Mouse (Mus musculus) forebrain, embryonic 11.5 days (tissue): ENCODE results near the gene Cnpy3. TPM values are rescaled to one million over a fixed set of nuclear protein-coding genes. Genes with fewer than 3 reads are reported as not detected.
A peak's percentile ranks its signal among the peaks of the same experiment; 100 is the strongest.
"Not testable (repeated sequence)": the region's sequence is repeated elsewhere in the genome, so short reads cannot be mapped to it uniquely, and the experiment has no call there.

Source experiments
- ATAC-seq: fragments of 200-750 bp; cut with Nextera tagmentation; replicated peaks from 2 replicates; pipeline ENCODE4 v1.8.0; 2017; ENCODE audit warnings: moderate TSS enrichment; ENCODE audit not compliant: low FRiP score
- DNase-seq: peaks from one replicate; pipeline ENCODE4 v3.0.0-alpha.2; 2017; ENCODE audit warnings: low spot score
- H3K27ac ChIP-seq: fragments of 300-500 bp; sonication (generic); 2 replicates; pipeline ENCODE4 v1.5.1; 2014; ENCODE audit warnings: low read depth, low read length
- H3K27me3 ChIP-seq: fragments of 300-500 bp; sonication (generic); 2 replicates; pipeline ENCODE4 v1.6.1; 2014; ENCODE audit warnings: mild to moderate bottlenecking, low read length, mixed read lengths; ENCODE audit not compliant: control insufficient read depth, insufficient read depth
- H3K36me3 ChIP-seq: fragments of 300-500 bp; sonication (generic); 2 replicates; pipeline ENCODE4 v1.6.1; 2014; ENCODE audit warnings: mild to moderate bottlenecking, low read length, moderate library complexity, mixed read lengths; ENCODE audit not compliant: control insufficient read depth, insufficient read depth
- H3K4me1 ChIP-seq: fragments of 300-500 bp; sonication (generic); replicated peaks from 2 replicates; pipeline ENCODE4 v1.6.1; 2014; ENCODE audit warnings: low read length, mixed read lengths; ENCODE audit not compliant: control insufficient read depth, insufficient read depth
- H3K4me2 ChIP-seq: fragments of 300-500 bp; sonication (generic); 2 replicates; pipeline ENCODE4 v1.6.1; 2014; ENCODE audit warnings: low read depth, mild to moderate bottlenecking, low read length, moderate library complexity, mixed read lengths; ENCODE audit not compliant: severe bottlenecking
- H3K4me3 ChIP-seq: fragments of 300-500 bp; sonication (generic); 2 replicates; pipeline ENCODE4 v1.5.1; 2014; ENCODE audit warnings: low read depth, low read length
- H3K9ac ChIP-seq: fragments of 300-500 bp; sonication (generic); 2 replicates; pipeline ENCODE4 v1.6.1; 2014; ENCODE audit warnings: low read length
- H3K9me3 ChIP-seq: fragments of 300-500 bp; sonication (generic); 2 replicates; pipeline ENCODE4 v1.6.1; 2016; ENCODE audit warnings: low read length, mixed read lengths; ENCODE audit not compliant: control insufficient read depth
- WGBS: fragments of 180-500 bp; shearing (Covaris S2); extraction: QIAGEN DNeasy Blood & Tissue Kit; methylation state at CpG from one replicate; pipeline ENCODE4 v1.1.7; 2014; 5-methylcytosine and 5-hydroxymethylcytosine counted together
- polyA plus RNA-seq: library from polyadenylated mRNA; unstranded; fragments of >200 nt; fragmentation: Nextera tagmentation; extraction: Ambion mirVana; gene quantifications from 2 replicates; pipeline ENCODE4 v1.2.1, GENCODE M21; 2014

Cnpy3 gene
- polyA plus RNA-seq, 1 experiment from 2014 or later, result 61.2 TPM

- Histone ChIP-seq H3K36me3 (peaks cover 6% of the 10 kb centered on the region), H3K9me3 (no peaks in the 10 kb centered on the region), H3K27ac (no peak overlapping the region), H3K4me1 (peaks cover 7% of the 10 kb centered on the region; the same call in 1 of the 2 replicates), H3K4me3 (peak overlapping the region; percentile 88), H3K9ac (peak overlapping the region; percentile 82), H3K27me3 (no peaks in the 10 kb centered on the region), H3K4me2 (peak overlapping the region; percentile 70)
- peak; percentile 40; the same call in 1 of the 2 replicates for ATAC-seq
- no peak for DNase-seq
- WGBS, result 13% methylated on average over 5 of the region's 5 CpGs
Observed at GRCm38 (mm10) chr17:46772038-46772403, 20.0 kb upstream of the Cnpy3 start.

- H3K4me1 ChIP-seq, result peaks cover 7% of the 10 kb centered on the region; the same call in 1 of the 2 replicates
- H3K4me2 ChIP-seq, result peak overlapping the region; percentile 70
- H3K27ac ChIP-seq, result no peak overlapping the region
- H3K9ac ChIP-seq, result peak overlapping the region; percentile 82
- peak; percentile 49 for DNase-seq
- 67% methylated on average over 17 of the region's 17 CpGs for WGBS
- H3K36me3 ChIP-seq, result peaks cover 6% of the 10 kb centered on the region
- peak overlapping the region; percentile 88 for H3K4me3 ChIP-seq
- H3K9me3 ChIP-seq, result no peaks in the 10 kb centered on the region
- no peak for ATAC-seq
- no peaks in the 10 kb centered on the region for H3K27me3 ChIP-seq
Observed at GRCm38 (mm10) chr17:46771616-46772015, 19.6 kb upstream of the Cnpy3 start.

DNA sequence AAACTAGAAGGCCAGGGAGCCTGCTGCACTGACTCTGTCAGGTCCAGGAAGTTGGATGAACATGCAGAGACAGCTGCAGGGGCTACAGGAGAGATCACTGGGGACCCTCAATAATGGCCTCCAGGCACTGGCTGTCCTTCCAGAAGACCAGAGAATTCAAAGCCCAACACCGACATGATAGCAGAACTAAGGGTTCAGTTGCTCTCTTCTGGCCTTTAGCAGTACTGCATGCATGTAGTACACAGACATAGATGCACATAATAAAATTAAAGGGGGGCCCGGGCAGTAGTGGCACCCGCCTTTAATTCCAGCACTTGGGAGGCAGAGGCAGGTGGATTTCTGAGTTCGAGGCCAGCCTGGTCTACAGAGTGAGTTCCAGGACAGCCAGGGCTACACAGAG lies 19.0 kb upstream of the Cnpy3 start:
- DNase-seq (peak; percentile 48), ATAC-seq (no peak)
- 85% methylated on average over 4 of the region's 4 CpGs for WGBS
- no peak overlapping the region for H3K4me2 ChIP-seq
- H3K27me3 ChIP-seq, result no peaks in the 10 kb centered on the region
- no peak overlapping the region for H3K27ac ChIP-seq
- no peaks in the 10 kb centered on the region for H3K9me3 ChIP-seq
- peaks cover 6% of the 10 kb centered on the region for H3K36me3 ChIP-seq
- no peak overlapping the region for H3K9ac ChIP-seq
- peaks cover 7% of the 10 kb centered on the region; the same call in 1 of the 2 replicates for H3K4me1 ChIP-seq
- no peak overlapping the region for H3K4me3 ChIP-seq

- H3K27me3 ChIP-seq, result no peaks in the 10 kb centered on the region
- ATAC-seq (no peak), DNase-seq (no peak)
- WGBS, result 90% methylated on average over 11 of the region's 11 CpGs
- H3K36me3 ChIP-seq, result peaks cover 3% of the 10 kb centered on the region
- H3K4me1 ChIP-seq, result peaks cover 7% of the 10 kb centered on the region; the same call in 1 of the 2 replicates
- no peak overlapping the region for H3K4me2 ChIP-seq
- H3K9ac ChIP-seq, result no peak overlapping the region
- no peak overlapping the region for H3K4me3 ChIP-seq
- H3K9me3 ChIP-seq, result no peaks in the 10 kb centered on the region
- no peak overlapping the region for H3K27ac ChIP-seq
Observed at GRCm38 (mm10) chr17:46770546-46770945, 18.5 kb upstream of the Cnpy3 start.

DNA sequence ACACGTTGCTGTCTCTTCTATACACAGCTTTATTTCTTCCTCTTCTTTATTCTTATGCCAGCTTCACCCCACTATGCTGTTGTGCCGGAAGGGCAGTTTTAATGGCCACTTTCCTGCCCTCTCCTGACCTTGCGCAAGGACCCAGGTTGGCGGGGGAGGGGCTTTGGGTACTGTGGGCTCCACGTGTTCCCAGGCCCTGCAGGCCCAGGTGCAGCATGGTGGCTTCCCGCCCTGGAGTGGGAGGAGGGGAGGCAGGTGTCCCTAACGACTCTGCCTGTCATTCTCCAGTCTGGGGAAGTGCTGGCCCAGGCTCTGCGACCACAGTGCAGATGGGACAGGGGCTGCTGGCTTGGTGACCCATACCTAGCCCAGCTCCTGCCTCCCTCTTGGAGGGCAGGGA lies 15.9 kb upstream of the Cnpy3 start:
- H3K9ac ChIP-seq, result no peak overlapping the region
- H3K27ac ChIP-seq, result no peak overlapping the region
- H3K4me2 ChIP-seq, result no peak overlapping the region
- peaks cover 4% of the 10 kb centered on the region; the same call in 1 of the 2 replicates for H3K4me1 ChIP-seq
- H3K27me3 ChIP-seq, result no peaks in the 10 kb centered on the region
- H3K9me3 ChIP-seq, result no peaks in the 10 kb centered on the region
- DNase-seq (peak; percentile 50), ATAC-seq (no peak)
- 61% methylated on average over 8 of the region's 8 CpGs for WGBS
- H3K4me3 ChIP-seq, result no peak overlapping the region
- H3K36me3 ChIP-seq, result no peaks in the 10 kb centered on the region

- not testable (repeated sequence) for H3K27ac ChIP-seq, H3K9ac ChIP-seq, DNase-seq, ATAC-seq, H3K27me3 ChIP-seq, H3K4me2 ChIP-seq, H3K4me3 ChIP-seq, H3K9me3 ChIP-seq, H3K36me3 ChIP-seq, H3K4me1 ChIP-seq
- WGBS, result 62% methylated on average over 8 of the region's 9 CpGs
Observed at GRCm38 (mm10) chr17:46764916-46765315, 12.9 kb upstream of the Cnpy3 start.

- ATAC-seq (no peak), DNase-seq (no peak)
- no peak within 1 kb of the TSS for H3K4me2 ChIP-seq
- 70% methylated on average over 2 of the region's 2 CpGs for WGBS
- H3K9ac ChIP-seq, result no peak within 1 kb of the TSS
- H3K9me3 ChIP-seq, result no peaks in the 10 kb centered on the region
- H3K27me3 ChIP-seq, result no peaks in the 10 kb centered on the region
- no peaks in the 10 kb centered on the region for H3K4me1 ChIP-seq
- H3K27ac ChIP-seq, result no peak within 1 kb of the TSS
- H3K4me3 ChIP-seq, result no peak within 1 kb of the TSS
- no peaks in the 10 kb centered on the region for H3K36me3 ChIP-seq
Observed at GRCm38 (mm10) chr17:46763544-46763943, 11.5 kb upstream of the Cnpy3 start, which contains the start of gene Ptcra. TSS of gene Ptcra (minus strand) at chr17:46763712.

DNA sequence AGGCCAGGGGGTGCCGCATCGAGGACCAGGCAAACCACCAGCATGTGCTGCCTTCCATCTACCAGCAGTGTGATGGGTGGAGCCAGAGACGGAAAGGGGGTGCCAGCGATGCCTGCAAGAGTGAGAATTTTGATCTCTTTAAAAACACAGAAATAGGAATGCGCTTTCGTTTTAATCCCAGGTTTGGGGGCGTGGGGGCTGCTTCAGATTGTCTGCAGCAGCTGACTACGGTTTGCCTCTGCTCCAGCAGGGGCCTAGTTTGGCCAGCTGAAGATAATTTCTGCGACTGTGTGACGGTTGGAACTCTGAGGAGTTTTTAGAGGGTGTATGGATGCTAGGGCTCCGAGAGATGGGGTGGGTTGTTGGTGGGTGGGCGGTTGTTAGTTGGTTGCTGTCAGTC lies 6.7 kb upstream of the Cnpy3 start:
- Histone ChIP-seq H3K4me3 (no peak overlapping the region), H3K4me1 (no peaks in the 10 kb centered on the region), H3K36me3 (no peaks in the 10 kb centered on the region), H3K27me3 (no peaks in the 10 kb centered on the region), H3K9ac (no peak overlapping the region), H3K9me3 (no peaks in the 10 kb centered on the region), H3K4me2 (no peak overlapping the region), H3K27ac (no peak overlapping the region)
- DNase-seq (no peak), ATAC-seq (no peak)
- WGBS, result 85% methylated on average over 12 of the region's 12 CpGs

GRCm38 (mm10) chr17:46751056-46751793 lies 789 bp downstream of the Cnpy3 start:
- H3K27ac ChIP-seq, result peak overlapping the region; percentile 75
- H3K27me3 ChIP-seq, result no peaks in the 10 kb centered on the region
- no peak for DNase-seq
- peak overlapping the region; percentile 77 for H3K4me3 ChIP-seq
- H3K9ac ChIP-seq, result peak overlapping the region; percentile 76
- H3K4me2 ChIP-seq, result peak overlapping the region; percentile 77
- H3K9me3 ChIP-seq, result no peaks in the 10 kb centered on the region
- H3K36me3 ChIP-seq, result no peaks in the 10 kb centered on the region
- H3K4me1 ChIP-seq, result peaks cover 6% of the 10 kb centered on the region
- ATAC-seq, result no peak
- 32% methylated on average over 16 of the region's 16 CpGs for WGBS
